Mouse (Mus musculus) hindbrain, embryonic 16.5 days (tissue): ENCODE data around the gene Nucb1. TPM values are rescaled to one million over a fixed set of nuclear protein-coding genes. Genes with fewer than 3 reads are reported as not detected.

Source experiments
- ATAC-seq: fragments of 200-750 bp; cut with Nextera tagmentation; 2 replicates; pipeline ENCODE4 v1.8.0; 2017; ENCODE audit warnings: moderate TSS enrichment, moderate library complexity
- H3K27ac ChIP-seq: fragments of 300-500 bp; sonication (generic); 2 replicates; pipeline ENCODE4 v1.5.1; 2014; ENCODE audit warnings: low read depth, mild to moderate bottlenecking, control low read depth, low read length, moderate library complexity
- H3K27me3 ChIP-seq: fragments of 300-500 bp; sonication (generic); replicated peaks from 2 replicates; pipeline ENCODE4 v1.6.1; 2014; ENCODE audit warnings: low read length; ENCODE audit not compliant: control insufficient read depth, insufficient read depth
- H3K36me3 ChIP-seq: fragments of 300-500 bp; sonication (generic); 2 replicates; pipeline ENCODE4 v1.6.1; 2014; ENCODE audit warnings: mild to moderate bottlenecking, low read length, moderate library complexity, mixed read lengths; ENCODE audit not compliant: control insufficient read depth, insufficient read depth
- H3K4me1 ChIP-seq: fragments of 300-500 bp; sonication (generic); 2 replicates; pipeline ENCODE4 v1.6.1; 2014; ENCODE audit warnings: low read depth, low read length; ENCODE audit not compliant: control insufficient read depth, insufficient read depth
- H3K4me2 ChIP-seq: fragments of 300-500 bp; sonication (generic); 2 replicates; pipeline ENCODE4 v1.6.1; 2014; ENCODE audit warnings: mild to moderate bottlenecking, low read length, control low read depth, moderate library complexity
- H3K4me3 ChIP-seq: fragments of 300-500 bp; sonication (generic); 2 replicates; pipeline ENCODE4 v1.5.1; 2014; ENCODE audit warnings: mild to moderate bottlenecking, low read length, control low read depth, moderate library complexity
- H3K9ac ChIP-seq: fragments of 300-500 bp; sonication (generic); 2 replicates; pipeline ENCODE4 v1.6.1; 2014; ENCODE audit warnings: low read depth, mild to moderate bottlenecking, control low read depth, low read length, moderate library complexity
- H3K9me3 ChIP-seq: fragments of 300-500 bp; sonication (generic); 2 replicates; pipeline ENCODE4 v1.6.1; 2014; ENCODE audit warnings: mild to moderate bottlenecking, low read length, moderate library complexity; ENCODE audit not compliant: control insufficient read depth
- WGBS: fragments of 180-500 bp; shearing (Covaris S2); extraction: QIAGEN DNeasy Blood & Tissue Kit; methylation state at CpG from one replicate; pipeline ENCODE4 v1.1.7; 2014; 5-methylcytosine and 5-hydroxymethylcytosine counted together
- polyA plus RNA-seq: library from polyadenylated mRNA; unstranded; fragments of >200 nt; fragmentation: Nextera tagmentation; extraction: Ambion mirVana; gene quantifications from 2 replicates; pipeline ENCODE4 v1.2.1, GENCODE M21; 2015

Nucb1 gene
- polyA plus RNA-seq, 1 experiment from 2014 or later = 141 TPM

GRCm38 (mm10) chr7:45498427-45498826, 11.8 kb downstream of the Nucb1 start:
- H3K27ac ChIP-seq = no peak overlapping the region
- no peak overlapping the region for H3K4me3 ChIP-seq
- 94% methylated on average over 6 of the region's 6 CpGs for WGBS
- H3K27me3 ChIP-seq = no peaks in the 10 kb centered on the region
- no peak for ATAC-seq
- H3K36me3 ChIP-seq = peaks cover 31% of the 10 kb centered on the region
- no peaks in the 10 kb centered on the region for H3K4me1 ChIP-seq
- no peak overlapping the region for H3K9ac ChIP-seq
- no peaks in the 10 kb centered on the region for H3K9me3 ChIP-seq
- H3K4me2 ChIP-seq = no peak overlapping the region

- H3K4me3 ChIP-seq = no peak overlapping the region
- H3K4me2 ChIP-seq = no peak overlapping the region
- H3K36me3 ChIP-seq = peaks cover 29% of the 10 kb centered on the region
- H3K27me3 ChIP-seq = no peaks in the 10 kb centered on the region
- H3K27ac ChIP-seq = no peak overlapping the region
- H3K4me1 ChIP-seq = peaks cover 2% of the 10 kb centered on the region
- H3K9ac ChIP-seq = no peak overlapping the region
- no peak for ATAC-seq
- WGBS = 86% methylated on average over 9 of the region's 9 CpGs
- H3K9me3 ChIP-seq = no peaks in the 10 kb centered on the region
Measured at GRCm38 (mm10) chr7:45494548-45494947, 15.7 kb downstream of the Nucb1 start.

DNA sequence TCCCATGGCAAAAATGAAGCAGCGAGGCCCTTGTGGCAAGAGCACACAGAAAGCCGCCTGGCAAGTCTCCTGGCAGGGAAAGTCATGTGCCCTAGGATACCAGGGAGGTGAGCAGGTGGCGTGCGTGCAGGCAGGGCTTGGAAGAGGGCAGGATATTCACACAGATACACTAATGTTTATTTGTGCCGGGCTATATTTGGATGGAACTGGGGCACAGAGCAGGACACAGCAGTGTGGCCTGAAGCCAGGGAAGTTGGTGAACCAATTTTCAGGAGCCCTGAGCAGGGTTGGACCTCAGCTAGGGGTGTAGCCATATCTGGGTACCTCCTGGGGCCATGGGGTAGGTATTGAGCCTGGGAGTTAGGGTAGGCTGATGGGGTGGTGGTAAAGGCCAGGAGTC, 17.3 kb downstream of the Nucb1 start:
- no peak for ATAC-seq
- 93% methylated on average over 5 of the region's 5 CpGs for WGBS
- H3K4me3 ChIP-seq = no peak overlapping the region
- no peaks in the 10 kb centered on the region for H3K27me3 ChIP-seq
- H3K4me1 ChIP-seq = peaks cover 8% of the 10 kb centered on the region
- no peaks in the 10 kb centered on the region for H3K9me3 ChIP-seq
- H3K27ac ChIP-seq = no peak overlapping the region
- no peak overlapping the region for H3K4me2 ChIP-seq
- peaks cover 21% of the 10 kb centered on the region for H3K36me3 ChIP-seq
- no peak overlapping the region for H3K9ac ChIP-seq

DNA sequence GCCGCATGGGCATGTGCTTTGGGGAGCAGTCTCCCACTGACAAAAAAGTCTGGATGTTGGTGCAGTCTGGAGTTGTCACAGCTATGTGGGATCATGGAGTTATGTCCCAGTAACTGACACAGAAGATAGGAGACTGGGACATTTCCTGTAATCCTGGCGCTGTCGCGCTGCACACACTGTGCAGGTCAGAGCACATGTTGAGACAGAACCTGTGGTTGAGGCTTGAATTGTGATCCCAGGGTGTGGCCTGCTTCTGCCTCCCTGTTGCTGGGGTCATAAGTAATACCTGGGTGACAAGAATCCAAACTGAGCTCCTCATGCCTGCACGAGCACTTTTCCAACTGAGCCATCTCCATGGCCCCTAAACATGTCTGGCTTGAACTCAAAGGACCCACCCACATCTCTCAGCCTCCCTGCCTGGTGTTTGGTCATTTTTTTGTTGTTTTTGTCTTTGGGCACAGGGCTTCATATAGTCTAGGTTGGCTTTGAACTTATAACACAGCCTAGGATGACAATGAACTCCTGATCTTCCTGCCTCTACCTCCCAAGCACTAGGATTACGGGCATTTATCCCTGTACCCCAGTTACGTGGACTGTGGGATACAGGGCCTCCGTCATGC, 17.9 kb downstream of the Nucb1 start:
- ATAC-seq = no peak
- H3K4me1 ChIP-seq = peaks cover 8% of the 10 kb centered on the region
- 96% methylated on average over 8 of the region's 8 CpGs for WGBS
- H3K27ac ChIP-seq = no peak overlapping the region
- peaks cover 21% of the 10 kb centered on the region for H3K36me3 ChIP-seq
- H3K9me3 ChIP-seq = no peaks in the 10 kb centered on the region
- H3K27me3 ChIP-seq = no peaks in the 10 kb centered on the region
- no peak overlapping the region for H3K4me2 ChIP-seq
- H3K4me3 ChIP-seq = no peak overlapping the region
- H3K9ac ChIP-seq = no peak overlapping the region

DNA sequence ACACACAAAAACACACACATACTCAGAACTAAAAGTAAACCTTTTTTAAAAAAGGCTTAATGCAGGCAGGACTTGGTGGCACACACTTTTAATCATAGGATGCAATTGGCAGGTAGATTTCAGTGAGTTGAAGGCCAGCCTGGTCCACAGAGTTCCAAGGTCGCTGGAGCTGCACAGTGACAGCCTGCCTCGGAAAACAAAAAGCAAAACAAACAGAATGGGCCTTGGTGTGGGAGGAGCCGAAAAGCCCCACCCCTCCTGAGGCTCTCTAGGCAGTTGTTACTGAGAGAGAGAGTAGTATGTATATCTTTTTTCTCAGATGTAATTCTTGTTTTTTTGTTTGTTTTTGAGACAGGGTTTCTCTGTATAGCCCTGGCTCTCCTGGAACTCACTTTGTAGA, 18.9 kb downstream of the Nucb1 start:
- Histone ChIP-seq H3K36me3 (peaks cover 17% of the 10 kb centered on the region), H3K9me3 (no peaks in the 10 kb centered on the region), H3K27ac (no peak overlapping the region), H3K4me3 (no peak overlapping the region), H3K27me3 (no peaks in the 10 kb centered on the region), H3K4me1 (peaks cover 8% of the 10 kb centered on the region), H3K9ac (peak overlapping the region; percentile 29; the same call in 1 of the 2 replicates), H3K4me2 (no peak overlapping the region)
- WGBS = 25% methylated on average over 3 of the region's 3 CpGs
- ATAC-seq = no peak

DNA sequence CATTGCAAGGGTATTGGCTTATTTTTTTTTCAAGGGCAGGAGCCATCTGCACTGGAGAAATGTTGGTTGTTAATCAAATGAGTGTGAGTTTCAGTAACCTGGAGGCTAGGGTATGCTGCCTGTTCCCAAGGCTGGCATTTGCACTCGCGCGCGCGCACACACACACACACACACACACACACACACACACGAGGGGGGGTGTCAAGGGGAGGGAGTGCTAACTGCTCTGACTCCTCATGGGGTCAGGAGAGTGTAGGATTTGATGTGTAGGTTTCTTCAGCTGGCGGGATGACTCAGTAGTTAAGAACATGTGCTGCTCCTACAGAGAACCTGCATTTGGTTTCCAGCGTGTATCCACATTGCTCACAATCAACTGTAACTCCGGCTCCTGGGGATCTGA, 19.4 kb downstream of the Nucb1 start:
- whole genome bisulfite sequencing = 54% methylated on average over 9 of the region's 9 CpGs
- no peak for ATAC-seq
- H3K4me2 ChIP-seq = no peak overlapping the region

DNA sequence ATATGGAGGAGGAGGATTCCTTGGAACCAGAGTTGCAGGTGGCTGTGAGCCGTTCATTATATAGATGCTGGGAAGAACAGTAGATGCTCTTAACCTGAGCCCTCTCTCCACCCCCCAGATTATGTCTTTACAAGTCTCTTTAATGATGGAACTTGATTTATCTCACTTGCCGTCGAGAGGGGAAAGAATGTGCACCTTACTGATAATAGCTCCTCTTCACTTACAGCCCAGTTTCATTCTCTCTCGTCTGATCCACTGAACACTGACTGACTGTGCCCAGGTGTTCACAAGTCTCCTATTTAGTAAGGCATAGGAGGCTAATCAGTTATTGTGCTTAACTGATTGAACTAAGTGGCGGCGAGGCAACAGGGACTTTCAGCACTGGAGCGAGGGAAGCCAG, 20.6 kb downstream of the Nucb1 start:
- H3K27ac ChIP-seq = no peak overlapping the region
- 84% methylated on average over 7 of the region's 7 CpGs for WGBS
- H3K4me3 ChIP-seq = no peak overlapping the region
- H3K36me3 ChIP-seq = peaks cover 12% of the 10 kb centered on the region
- peaks cover 8% of the 10 kb centered on the region for H3K4me1 ChIP-seq
- H3K9me3 ChIP-seq = no peaks in the 10 kb centered on the region
- no peak overlapping the region for H3K4me2 ChIP-seq
- H3K9ac ChIP-seq = no peak overlapping the region
- ATAC-seq = no peak
- no peaks in the 10 kb centered on the region for H3K27me3 ChIP-seq

More for the DNA sequence above, 19.4 kb downstream of the Nucb1 start:
- no peak overlapping the region for H3K4me3 ChIP-seq
- H3K9ac ChIP-seq = peak overlapping the region; percentile 29; the same call in 1 of the 2 replicates
- H3K4me1 ChIP-seq = peaks cover 8% of the 10 kb centered on the region
- H3K27ac ChIP-seq = no peak overlapping the region
- no peaks in the 10 kb centered on the region for H3K9me3 ChIP-seq
- no peaks in the 10 kb centered on the region for H3K27me3 ChIP-seq
- H3K36me3 ChIP-seq = peaks cover 17% of the 10 kb centered on the region

DNA sequence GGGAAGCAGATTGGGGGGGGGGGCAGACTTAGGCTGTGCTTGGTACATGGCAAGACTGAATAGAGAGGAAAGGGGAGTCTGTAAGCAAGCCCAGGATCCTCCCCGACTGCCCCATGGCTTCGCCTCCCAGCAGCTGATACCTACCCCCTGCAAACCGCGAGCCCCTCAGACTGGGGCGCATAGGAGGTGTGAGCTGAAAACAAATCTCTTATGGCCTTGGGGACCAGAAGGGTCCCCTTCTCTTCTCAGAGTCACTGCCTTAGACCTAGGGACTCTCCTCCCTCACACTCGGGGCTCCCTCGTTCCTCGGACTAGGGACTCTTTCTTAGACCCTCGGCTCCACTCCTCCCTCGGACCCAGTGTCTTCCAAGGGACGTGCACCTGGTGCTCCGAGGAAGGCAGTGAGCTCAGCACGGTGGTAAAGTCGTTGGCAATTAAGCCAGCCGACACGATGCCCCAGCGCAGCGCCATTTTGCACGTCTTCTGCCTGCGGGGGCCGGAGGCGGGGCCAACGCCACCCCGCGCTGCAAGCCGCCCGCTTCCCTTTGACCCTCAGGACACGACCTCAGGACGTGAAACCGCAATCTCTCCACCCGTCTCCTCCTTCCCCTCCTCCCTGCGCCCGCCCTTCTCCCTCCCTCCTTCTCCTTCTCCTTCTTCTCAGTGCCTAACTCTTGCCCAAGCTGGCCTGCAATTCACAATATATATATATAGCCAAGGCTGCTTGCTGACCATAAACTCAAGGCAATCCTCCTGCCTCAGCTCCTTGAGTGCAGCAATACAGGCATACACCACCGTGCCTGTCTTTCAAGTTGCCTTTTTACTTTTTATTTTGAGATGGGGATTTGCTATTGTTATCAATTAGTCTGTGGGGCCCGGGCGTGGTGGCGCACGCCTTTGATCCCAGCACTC, 21.7 kb downstream of the Nucb1 start, which contains the start of gene Dhdh:
Gene Dhdh (minus strand): TSS at position 513 of the 912 bp plus-strand sequence.
- Histone ChIP-seq H3K36me3 (peaks cover 5% of the 10 kb centered on the region), H3K4me2 (peak within 1 kb of the TSS; percentile 74), H3K27me3 (no peaks in the 10 kb centered on the region), H3K9ac (peak within 1 kb of the TSS; percentile 75), H3K9me3 (no peaks in the 10 kb centered on the region), H3K4me3 (peak within 1 kb of the TSS; percentile 49), H3K27ac (peak within 1 kb of the TSS; percentile 90), H3K4me1 (peaks cover 8% of the 10 kb centered on the region)
- WGBS = 8% methylated on average over 38 of the region's 38 CpGs
- ATAC-seq = peak; percentile 49

- Histone ChIP-seq H3K9me3 (no peaks in the 10 kb centered on the region), H3K4me2 (peak overlapping the region; percentile 74), H3K4me3 (peak overlapping the region; percentile 49), H3K27me3 (no peaks in the 10 kb centered on the region), H3K36me3 (no peaks in the 10 kb centered on the region; the same call in 1 of the 2 replicates), H3K27ac (peak overlapping the region; percentile 90), H3K9ac (peak overlapping the region; percentile 75), H3K4me1 (peaks cover 8% of the 10 kb centered on the region)
- ATAC-seq = peak; percentile 83
- 25% methylated on average over 11 of the region's 11 CpGs for WGBS
Measured at GRCm38 (mm10) chr7:45487861-45488292, 22.3 kb downstream of the Nucb1 start.
